Mouse (Mus musculus): ENCODE measurements around the gene Cmtm8.

DNA sequence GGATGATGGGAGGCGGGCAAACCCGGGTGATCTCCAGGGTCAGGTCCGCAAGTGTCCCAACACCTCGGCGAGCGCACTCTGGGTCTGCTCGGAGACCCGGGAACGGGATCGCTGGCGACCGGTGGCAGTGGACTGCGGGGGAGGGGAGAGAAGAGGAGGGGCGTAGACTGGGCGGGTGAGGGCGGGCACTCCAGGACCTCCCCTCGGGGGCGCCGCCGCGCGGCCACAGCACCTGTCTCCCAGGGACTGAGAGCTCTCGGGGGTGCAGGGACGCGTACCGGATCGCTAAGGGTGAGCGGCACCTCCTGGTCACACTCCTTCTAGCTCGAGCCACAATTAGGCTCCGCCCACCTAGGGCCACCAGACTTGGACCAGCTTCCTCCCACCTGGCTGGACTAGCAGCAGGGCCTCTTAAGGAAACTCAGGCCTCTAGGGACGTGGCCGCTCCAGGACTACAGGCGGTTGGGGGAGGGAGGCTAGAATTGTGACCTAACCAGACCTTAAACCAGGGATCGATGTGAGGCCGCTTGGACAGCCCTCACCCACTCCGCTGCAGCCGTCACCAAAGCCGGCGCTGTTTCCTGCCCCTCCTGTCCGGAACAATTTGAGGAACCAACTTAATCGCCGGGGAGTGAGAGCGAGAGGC, at the start of gene Cmtm8:
- TF ChIP-seq POLR2A (IDR thresholded peaks at IDR 0.05; ENCODE audit: borderline replicate concordance, low read depth, low read length) = no peak
- no peak for TF ChIP-seq CTCF (IDR thresholded peaks at IDR 0.05; ENCODE audit: low read depth, low read length)

Data from bone marrow macrophage, adult 2 months (primary cell).